In genomic region chr17:24223513-24223912, GRCm38 (mm10) we compare ENCODE assay signal across 19 mouse cellular contexts. TPM values are rescaled to one million over a fixed set of nuclear protein-coding genes. Genes with fewer than 3 reads are reported as not detected.
"Had no signal": no experiment of that assay in that cellular context is flagged by ENCODE, and none has a peak within 500 bp of the region (broad histone marks: within the 10 kb centered on the region; RNA-seq: fewer than 3 reads in every experiment).

No protein-coding gene starts in this region.

- H3K27me3 ChIP-seq: limb, embryonic 12.5 days; lung, embryonic 15.5 days; megakaryocyte, embryonic 14.5 days; midbrain, embryonic 15.5 days; neural tube, embryonic 13.5 days; stomach, embryonic 15.5 days had no signal

- H3K9me3 ChIP-seq: limb, embryonic 12.5 days; lung, embryonic 15.5 days; megakaryocyte, embryonic 14.5 days; midbrain, embryonic 15.5 days; neural tube, embryonic 13.5 days; stomach, embryonic 15.5 days had no signal

- DNase-seq: kidney, adult 18-20 months; kidney, postnatal 10 days; kidney, postnatal 4 days; lung, postnatal 14 days; retina, postnatal 1 day; right cerebral cortex, postnatal 4 days; thymus, adult 18-20 months; thymus, postnatal 14 days had no signal

- ATAC-seq: midbrain, embryonic 15.5 days had no signal

- H3K4me3 ChIP-seq: layer of hippocampus, adult 2 months; limb, embryonic 12.5 days; lung, embryonic 15.5 days; megakaryocyte, embryonic 14.5 days; midbrain, embryonic 15.5 days; neural tube, embryonic 13.5 days; stomach, embryonic 15.5 days had no signal

- H3K27ac ChIP-seq: layer of hippocampus, adult 2 months; limb, embryonic 12.5 days; liver, embryonic 14.5 days; lung, embryonic 15.5 days; macrophage; midbrain, embryonic 15.5 days; neural tube, embryonic 13.5 days; stomach, embryonic 15.5 days had no signal

- H3K4me2 ChIP-seq: limb, embryonic 12.5 days; lung, embryonic 15.5 days; midbrain, embryonic 11.5 days; midbrain, embryonic 15.5 days; neural tube, embryonic 13.5 days; stomach, embryonic 15.5 days had no signal

- H3K9ac ChIP-seq: limb, embryonic 12.5 days; liver, embryonic 14.5 days; lung, embryonic 15.5 days; midbrain, embryonic 15.5 days; neural tube, embryonic 13.5 days; stomach, embryonic 15.5 days had no signal

RNA-seq across cellular contexts. Expression of gene Ntn3, which starts 14.2 kb away (rescaled TPM):
- total RNA-seq: monocyte, adult 5-6 weeks had no signal
- polyA plus RNA-seq: macrophage had no signal
